Mouse (Mus musculus) myocyte (in vitro differentiated cells): ENCODE measurements around the gene Ccl26.

ENCODE experiments used
- MYOD1 ChIP-seq, 3 experiments: IDR thresholded peaks; one replicate each; pipeline ENCODE4 v1.6.1; 2011; ENCODE audit warnings: control low read depth in 2 of 3, low read depth in 2 of 3, mild to moderate bottlenecking in 2 of 3, moderate library complexity in 1 of 3; ENCODE audit not compliant: insufficient read length in 2 of 3, control insufficient read depth in 1 of 3
- POLR2A ChIP-seq: IDR thresholded peaks from one replicate; pipeline ENCODE4 v1.6.1; 2011; ENCODE audit warnings: low read depth, mild to moderate bottlenecking, control low read depth, moderate library complexity; ENCODE audit not compliant: insufficient read length
- REST ChIP-seq: IDR thresholded peaks from one replicate; pipeline ENCODE4 v1.6.1; 2011; ENCODE audit warnings: mild to moderate bottlenecking, control low read depth, moderate library complexity; ENCODE audit not compliant: insufficient read depth, insufficient read length
- USF1 ChIP-seq: IDR thresholded peaks from one replicate; pipeline ENCODE4 v1.6.1; 2011; ENCODE audit warnings: low read depth, mild to moderate bottlenecking, control low read depth, moderate library complexity

GRCm38 (mm10) chr5:135576055-135576454 is 12.7 kb upstream of the Ccl26 start:
- no peak for TF ChIP-seq POLR2A
- no peak for TF ChIP-seq REST
- no peak for TF ChIP-seq USF1
- TF ChIP-seq MYOD1 (IDR thresholded peaks at IDR 0.05; ENCODE audit: control insufficient read depth in 1 of 3, insufficient read length in 2 of 3, low read depth in 2 of 3), result no peak
